Comparison of ENCODE assay signal across 8 mouse cellular contexts in the genomic region with DNA sequence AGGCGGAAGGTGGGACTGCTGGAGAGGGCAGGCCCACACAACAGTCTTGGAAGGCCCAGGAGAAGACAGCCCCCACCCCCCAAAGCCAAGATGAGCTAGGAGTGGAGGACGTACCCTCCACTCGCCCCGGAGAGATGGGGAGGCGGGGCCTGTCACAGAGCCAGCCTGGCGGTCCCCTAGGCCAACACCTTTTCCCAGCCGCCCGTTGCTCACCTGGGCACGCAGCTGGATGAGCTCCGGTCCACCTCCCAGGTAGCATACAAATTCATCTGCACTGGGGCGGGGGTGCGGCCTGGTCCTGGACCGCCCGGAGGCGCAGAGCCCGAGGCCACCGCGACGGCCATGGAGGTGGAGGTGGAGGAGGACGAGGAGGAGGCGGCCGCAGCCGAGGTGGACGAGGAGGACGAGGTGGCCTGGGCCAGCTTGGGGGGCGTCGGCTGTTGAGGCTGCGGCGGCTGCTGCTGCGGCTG. TPM values are rescaled to one million over a fixed set of nuclear protein-coding genes. Genes with fewer than 3 reads are reported as not detected.
DNase-seq lines count a peak whose midpoint lies in the region; ATAC-seq and TF ChIP-seq lines count a peak whose summit lies in the region.

No protein-coding gene starts in this region.

- H3K27ac ChIP-seq in kidney, adult 2 months (ENCODE audit: insufficient read depth, low read depth, low read length): no peak overlapping the region
- peak overlapping the region; percentile 82 for H3K27ac ChIP-seq in liver, embryonic 15.5 days (replicated peaks)
- H3K27ac ChIP-seq in neural tube, embryonic 15.5 days (replicated peaks): peak overlapping the region; percentile 94

- WGBS in kidney, adult 2 months: 2% methylated on average over 29 of the region's 30 CpGs
- 1% methylated on average over 30 of the region's 30 CpGs for WGBS in liver, embryonic 15.5 days (ENCODE audit: insufficient replicate concordance)
- under 1% methylated on average over 25 of the region's 30 CpGs for WGBS in neural tube, embryonic 15.5 days

- DNase-seq in urinary bladder, adult 18-20 months (ENCODE audit: low spot score in 2 of 2): peak; percentile 18 to 57
- no peak for DNase-seq in urinary bladder, postnatal 10 days (ENCODE audit: low spot score)
- DNase-seq in embryo, embryonic 9.5 days (ENCODE audit: extremely low spot score): peak; percentile 65
- peak; percentile 40 to 45 for DNase-seq in heart, adult 18-20 months
- DNase-seq in kidney, adult 2 months: peak; percentile 23
- DNase-seq in thymus, postnatal 25 days: peak; percentile 53

- H3K27me3 ChIP-seq in kidney, adult 2 months (replicated peaks; ENCODE audit: control insufficient read depth, insufficient read depth, low read length): no peaks in the 10 kb centered on the region
- no peaks in the 10 kb centered on the region for H3K27me3 ChIP-seq in liver, embryonic 15.5 days
- no peaks in the 10 kb centered on the region for H3K27me3 ChIP-seq in neural tube, embryonic 15.5 days (replicated peaks)

- no peak for TF ChIP-seq POLR2A in kidney, adult 2 months (IDR thresholded peaks at IDR 0.05; ENCODE audit: low read depth, low read length)

- no peak for TF ChIP-seq CTCF in kidney, adult 2 months (conservative IDR thresholded peaks at IDR 0.05; ENCODE audit: insufficient read depth, insufficient read length, low read depth, low read length)

- no peaks in the 10 kb centered on the region for H3K9me3 ChIP-seq in liver, embryonic 15.5 days (replicated peaks)
- no peaks in the 10 kb centered on the region for H3K9me3 ChIP-seq in neural tube, embryonic 15.5 days (replicated peaks)

- H3K4me2 ChIP-seq in liver, embryonic 15.5 days: peak overlapping the region; percentile 100
- H3K4me2 ChIP-seq in neural tube, embryonic 15.5 days: peak overlapping the region; percentile 80

- peak overlapping the region; percentile 85 for H3K4me3 ChIP-seq in kidney, adult 2 months (ENCODE audit: insufficient read depth, low read depth, low read length)
- H3K4me3 ChIP-seq in liver, embryonic 15.5 days (replicated peaks): peak overlapping the region; percentile 87
- peak overlapping the region; percentile 92 for H3K4me3 ChIP-seq in neural tube, embryonic 15.5 days (replicated peaks)

- no peaks in the 10 kb centered on the region for H3K36me3 ChIP-seq in kidney, adult 2 months (ENCODE audit: control insufficient read depth, insufficient read depth, low read length)
- peaks cover 36% of the 10 kb centered on the region for H3K36me3 ChIP-seq in liver, embryonic 15.5 days (replicated peaks)
- H3K36me3 ChIP-seq in neural tube, embryonic 15.5 days: peaks cover 29% of the 10 kb centered on the region

- ATAC-seq in liver, embryonic 15.5 days (ENCODE audit: insufficient read depth): peak; percentile 33; the same call in 1 of the 2 replicates
- ATAC-seq in neural tube, embryonic 15.5 days (ENCODE audit: low FRiP score): peak; percentile 64

- peak overlapping the region; percentile 89 for H3K9ac ChIP-seq in liver, embryonic 15.5 days
- peak overlapping the region; percentile 81 for H3K9ac ChIP-seq in neural tube, embryonic 15.5 days (replicated peaks)

- H3K4me1 ChIP-seq in kidney, adult 2 months (ENCODE audit: control insufficient read depth, insufficient read depth, low read length): peaks cover 3% of the 10 kb centered on the region; the same call in 1 of the 2 replicates
- peaks cover 65% of the 10 kb centered on the region for H3K4me1 ChIP-seq in liver, embryonic 15.5 days (replicated peaks)
- peaks cover 45% of the 10 kb centered on the region for H3K4me1 ChIP-seq in neural tube, embryonic 15.5 days

RNA-seq across cellular contexts. Expression of a gene that starts 0.6 kb away (rescaled TPM):
- total RNA-seq in heart, adult 18-20 months (2021): 10 to 100 TPM; 21.8 to 22.7 TPM
- 14.3 and 16.1 TPM in 2 replicates for polyA plus RNA-seq in kidney, adult 2 months (2012; rRNA removed)
- 8.6 TPM in 2 replicates for polyA plus RNA-seq in liver, embryonic 15.5 days (2015; fragmentation: Nextera tagmentation; extraction: Ambion mirVana)
- 47.6 and 51.0 TPM in 2 replicates for polyA plus RNA-seq in neural tube, embryonic 15.5 days (2015; fragmentation: Nextera tagmentation; extraction: Ambion mirVana)

RNA-seq across cellular contexts. Expression of a gene that starts 22.9 kb away (rescaled TPM):
- 100 to 1,000 TPM; 118 to 119 TPM for total RNA-seq in heart, adult 18-20 months (2021)
- 95.8 and 109 TPM in 2 replicates for polyA plus RNA-seq in kidney, adult 2 months (2012; rRNA removed)
- 113 and 114 TPM in 2 replicates for polyA plus RNA-seq in liver, embryonic 15.5 days (2015; fragmentation: Nextera tagmentation; extraction: Ambion mirVana)
- polyA plus RNA-seq in neural tube, embryonic 15.5 days (2015; fragmentation: Nextera tagmentation; extraction: Ambion mirVana): 300 and 331 TPM in 2 replicates

RNA-seq across cellular contexts. Expression of a gene that starts 25.8 kb away (rescaled TPM):
- 10 to 100 TPM; 21.9 to 22.4 TPM for total RNA-seq in heart, adult 18-20 months (2021)
- 0.28 and 0.43 TPM in 2 replicates for polyA plus RNA-seq in kidney, adult 2 months (2012; rRNA removed)
- 0.06 and 0.09 TPM in 2 replicates for polyA plus RNA-seq in liver, embryonic 15.5 days (2015; fragmentation: Nextera tagmentation; extraction: Ambion mirVana)
- 37.8 and 42.0 TPM in 2 replicates for polyA plus RNA-seq in neural tube, embryonic 15.5 days (2015; fragmentation: Nextera tagmentation; extraction: Ambion mirVana)

Comparison
In these comparisons a context has a peak if more than half of its experiments do, and no peak if none do; other contexts are left out.
1. RNA of a gene that starts 25.8 kb away (polyA plus RNA-seq): 37.8 to 42.0 TPM in neural tube, embryonic 15.5 days; 0.28 to 0.43 TPM in kidney, adult 2 months and 0.06 to 0.09 TPM in liver, embryonic 15.5 days; every median in the first group is over 10 times any median in the second.
2. Peak in every context shown above with its lines, with median percentiles within 50 percentile points of each other: H3K4me3 ChIP-seq.